1 mouse cellular context compared by ENCODE assay signal in the genomic region with DNA sequence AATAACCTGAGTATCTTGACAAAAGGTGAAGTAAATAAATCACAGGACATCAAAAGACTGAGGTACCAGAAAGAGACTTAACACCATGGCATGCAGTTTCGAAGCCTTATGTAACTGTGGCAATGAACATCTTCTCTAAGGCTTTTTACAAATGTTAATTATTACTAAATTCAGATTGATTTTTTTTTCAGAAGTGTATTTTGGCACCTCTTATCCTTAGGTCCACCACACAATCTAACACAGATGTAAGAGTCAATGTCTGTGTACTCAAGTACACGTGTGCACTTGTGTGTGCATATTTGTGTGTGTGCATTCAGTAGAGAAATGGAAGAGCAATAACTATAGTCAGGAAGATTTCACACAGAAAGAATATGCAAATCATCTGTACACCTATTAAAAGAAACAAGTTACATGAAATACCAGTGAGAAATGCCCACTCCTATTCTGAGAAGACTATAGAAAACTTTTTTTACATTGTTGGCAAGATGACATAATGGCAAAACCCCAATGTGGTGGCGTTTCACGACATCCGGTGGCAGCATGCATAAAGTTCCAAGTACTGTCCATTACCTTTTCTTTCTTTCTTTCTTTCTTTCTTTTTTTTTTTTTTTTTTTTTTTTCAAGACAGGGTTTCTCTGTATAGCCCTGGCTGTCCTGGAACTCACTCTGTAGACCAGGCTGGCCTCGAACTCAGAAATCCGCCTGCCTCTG.
TF ChIP-seq lines count a peak whose summit lies in the region.

No protein-coding gene starts in this region.

TF ChIP-seq in CH12.LX, 34 proteins besides CTCF, POLR2A, EP300 and RAD21:
- TF ChIP-seq ETS1 (conservative IDR thresholded peaks at IDR 0.05; ENCODE audit: low read depth, low read length) (0 out of 2 replicates have a peak, but pooled peaks have one; percentile 8), MXI1 (IDR thresholded peaks at IDR 0.05; ENCODE audit: low read depth, low read length) (no peak), NRF1 (IDR thresholded peaks at IDR 0.05; ENCODE audit: low read depth, low read length) (no peak), USF2 (conservative IDR thresholded peaks at IDR 0.05; ENCODE audit: low read depth, low read length) (no peak), ZNF384 (IDR thresholded peaks at IDR 0.05; ENCODE audit: low read depth, low read length) (peak; percentile 73), USF1 (IDR thresholded peaks at IDR 0.05; ENCODE audit: low read depth, low read length) (no peak)
TF ChIP-seq in CH12.LX: peak in this region for 2.
